In genomic region chr11:33274294-33274693, GRCm38 (mm10) we compare ENCODE assay signal across 18 mouse cellular contexts. TPM values are rescaled to one million over a fixed set of nuclear protein-coding genes. Genes with fewer than 3 reads are reported as not detected.
"Had no signal": no experiment of that assay in that cellular context is flagged by ENCODE, and none has a peak within 500 bp of the region (broad histone marks: within the 10 kb centered on the region; RNA-seq: fewer than 3 reads in every experiment).

No protein-coding gene starts in this region.

- H3K4me2 ChIP-seq: limb, embryonic 12.5 days; liver, embryonic 13.5 days; midbrain, embryonic 12.5 days; neural tube, embryonic 13.5 days had no signal

- H3K27me3 ChIP-seq: limb, embryonic 12.5 days; liver, embryonic 13.5 days; midbrain, embryonic 12.5 days; neural tube, embryonic 13.5 days had no signal

- H3K4me1 ChIP-seq: limb, embryonic 12.5 days; liver, embryonic 13.5 days; midbrain, embryonic 12.5 days; neural tube, embryonic 13.5 days had no signal

- H3K4me3 ChIP-seq: limb, embryonic 12.5 days; liver, embryonic 13.5 days; midbrain, embryonic 12.5 days; neural tube, embryonic 13.5 days had no signal

- DNase-seq: kidney, adult 18-20 months; kidney, postnatal 25 days; layer of hippocampus, postnatal 36 days; liver; liver, embryonic 13.5 days; liver, postnatal 0 days; right cerebral cortex, postnatal 14 days; thymus, postnatal 4 days had no signal

- H3K9ac ChIP-seq: limb, embryonic 12.5 days; liver, embryonic 13.5 days; liver, postnatal 0 days; midbrain, embryonic 12.5 days; neural tube, embryonic 13.5 days had no signal

- H3K27ac ChIP-seq: limb, embryonic 12.5 days; liver, embryonic 13.5 days; midbrain, embryonic 12.5 days; neural tube, embryonic 13.5 days had no signal

- H3K36me3 ChIP-seq: liver, embryonic 13.5 days had no signal

- H3K9me3 ChIP-seq: limb, embryonic 12.5 days; liver, embryonic 13.5 days; midbrain, embryonic 12.5 days; neural tube, embryonic 13.5 days had no signal

- ATAC-seq: liver, postnatal 0 days; midbrain, embryonic 16.5 days had no signal

RNA-seq across cellular contexts. Expression of gene Gm12117, which starts 2.2 kb away (rescaled TPM):
- total RNA-seq: layer of hippocampus, postnatal 36 days; left cerebral cortex, postnatal 36 days; megakaryocyte-erythroid progenitor cell, adult 5-6 weeks had no signal
- polyA plus RNA-seq: kidney, embryonic 16.5 days; liver, embryonic 13.5 days; liver, postnatal 0 days; lung, embryonic 16.5 days; midbrain, embryonic 16.5 days; neural tube, embryonic 13.5 days; small intestine, adult 2 months; stomach, embryonic 16.5 days had no signal
